Mouse (Mus musculus) lung, adult 2 months (tissue): ENCODE data around the gene Angel1. TPM values are rescaled to one million over a fixed set of nuclear protein-coding genes. Genes with fewer than 3 reads are reported as not detected.

Source experiments
- DNase-seq: peaks from one replicate; pipeline ENCODE4 v3.0.0; 2022
- H3K4me1 ChIP-seq: fragments of 200-500 bp; 2 replicates; pipeline ENCODE4 v1.6.1; 2011; ENCODE audit warnings: low read length; ENCODE audit not compliant: control insufficient read depth, insufficient read depth
- H3K4me3 ChIP-seq: fragments of 200-500 bp; replicated peaks from 2 replicates; pipeline ENCODE3; 2011; ENCODE audit warnings: low read depth, mild to moderate bottlenecking, control low read depth, low read length; ENCODE audit errors: extremely low read depth
- CTCF ChIP-seq: fragments of 200-500 bp; IDR thresholded peaks from 2 replicates; pipeline ENCODE4 v1.5.1; 2011; ENCODE audit warnings: mild to moderate bottlenecking, low read length, control low read depth; ENCODE audit not compliant: insufficient read depth
- POLR2A ChIP-seq: fragments of 200-500 bp; IDR thresholded peaks from 2 replicates; pipeline ENCODE4 v1.6.1; 2011; ENCODE audit warnings: low read depth, mild to moderate bottlenecking, control low read depth, low read length, borderline replicate concordance; ENCODE audit errors: extremely low read depth
- WGBS: fragments of 180-500 bp; shearing (Covaris S2); methylation state at CpG from one replicate; pipeline ENCODE4 v1.1.7; 2018; 5-methylcytosine and 5-hydroxymethylcytosine counted together
- polyA plus RNA-seq: library from polyadenylated mRNA; depleted of rRNA; stranded (reverse); fragments of >200 nt; gene quantifications from 2 replicates; pipeline ENCODE4 v1.2.3, GENCODE M21; 2012

Angel1 gene
- polyA plus RNA-seq, 1 experiment: 7.3 TPM

DNA sequence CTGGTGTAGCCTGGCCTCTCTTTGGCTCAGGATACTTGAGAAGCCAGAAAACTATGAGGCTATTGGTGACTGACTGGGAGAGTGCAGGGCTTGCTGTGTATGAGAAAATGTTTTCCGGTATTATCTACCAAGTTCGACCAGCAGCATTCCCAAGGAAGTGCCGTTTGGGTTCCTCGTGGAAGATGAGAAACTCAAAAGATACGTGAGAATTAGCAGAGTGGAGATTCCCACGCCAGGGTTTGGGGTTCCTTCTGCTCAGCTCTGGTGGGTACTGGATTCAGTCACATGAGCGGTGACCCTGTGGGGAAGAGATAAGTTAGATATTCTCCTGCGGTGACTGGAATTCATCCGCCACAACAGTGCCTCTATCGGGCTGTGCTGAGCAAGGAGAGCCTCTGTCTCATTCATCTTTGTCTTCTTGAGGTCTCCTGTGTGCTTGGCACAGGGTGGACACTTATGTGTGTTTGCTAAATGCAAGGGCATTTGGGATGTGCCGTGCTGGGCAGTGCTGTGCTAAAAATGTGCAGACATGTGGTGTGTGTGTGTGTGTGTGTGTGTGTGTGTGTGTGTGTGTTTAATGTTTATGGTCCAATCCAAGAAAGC is 45.6 kb downstream of the Angel1 start:
- DNase-seq: no peak
- no peak overlapping the region for H3K4me3 ChIP-seq
- WGBS: 27% methylated on average over 11 of the region's 11 CpGs

DNA sequence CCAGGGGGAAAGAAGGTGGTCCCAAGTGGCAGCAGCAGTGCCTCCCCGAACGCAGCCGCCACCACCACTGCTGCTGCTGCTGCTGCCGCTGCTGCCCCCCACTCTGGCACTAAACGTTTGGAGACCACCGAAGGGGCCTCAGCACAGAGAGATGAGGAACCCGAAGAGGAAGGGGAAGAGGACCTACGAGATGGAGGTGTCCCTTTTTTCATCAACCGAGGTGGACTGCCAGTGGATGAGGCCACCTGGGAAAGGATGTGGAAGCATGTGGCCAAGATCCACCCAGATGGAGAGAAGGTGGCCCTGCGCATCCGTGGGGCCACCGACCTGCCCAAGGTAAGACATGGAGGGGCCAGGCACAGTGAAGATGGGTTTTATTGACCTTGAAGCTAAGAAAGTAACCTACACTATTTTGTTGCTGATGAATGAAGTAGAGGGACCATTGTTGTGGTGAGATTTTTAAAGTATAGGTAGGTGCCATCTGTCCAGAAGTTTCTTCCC is 46.2 kb downstream of the Angel1 start:
- H3K4me1 ChIP-seq: no peaks in the 10 kb centered on the region
- DNase-seq: no peak
- TF ChIP-seq POLR2A: no peak
- no peak for TF ChIP-seq CTCF
- H3K4me3 ChIP-seq: no peak overlapping the region
- WGBS: 24% methylated on average over 12 of the region's 12 CpGs

More for the DNA sequence above, 45.6 kb downstream of the Angel1 start:
- no peak for TF ChIP-seq POLR2A
- TF ChIP-seq CTCF: no peak
- no peaks in the 10 kb centered on the region for H3K4me1 ChIP-seq

DNA sequence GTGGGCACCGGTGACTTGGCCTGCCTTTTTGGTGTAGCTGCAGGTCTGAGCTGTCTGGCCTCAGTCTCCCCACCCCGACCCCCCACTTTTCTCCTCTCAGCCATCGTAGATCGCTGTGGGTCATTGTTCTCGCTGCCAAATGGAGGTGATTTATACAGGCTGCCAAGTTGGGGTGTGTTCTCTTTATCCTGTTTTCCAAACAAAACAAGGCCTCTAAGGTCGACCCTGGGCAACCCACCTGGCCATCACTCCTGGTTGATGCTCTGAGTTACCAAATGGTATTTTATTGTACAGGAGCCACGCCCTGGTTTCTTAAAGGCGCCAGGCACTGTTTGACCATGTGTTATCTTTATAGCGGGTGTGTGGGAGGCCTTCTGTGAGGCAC is 46.7 kb downstream of the Angel1 start:
- TF ChIP-seq POLR2A (no peak), CTCF (no peak)
- Histone ChIP-seq H3K4me3 (peak overlapping the region; percentile 92), H3K4me1 (no peaks in the 10 kb centered on the region)
- DNase-seq: no peak
- WGBS: 5% methylated on average over 9 of the region's 9 CpGs

DNA sequence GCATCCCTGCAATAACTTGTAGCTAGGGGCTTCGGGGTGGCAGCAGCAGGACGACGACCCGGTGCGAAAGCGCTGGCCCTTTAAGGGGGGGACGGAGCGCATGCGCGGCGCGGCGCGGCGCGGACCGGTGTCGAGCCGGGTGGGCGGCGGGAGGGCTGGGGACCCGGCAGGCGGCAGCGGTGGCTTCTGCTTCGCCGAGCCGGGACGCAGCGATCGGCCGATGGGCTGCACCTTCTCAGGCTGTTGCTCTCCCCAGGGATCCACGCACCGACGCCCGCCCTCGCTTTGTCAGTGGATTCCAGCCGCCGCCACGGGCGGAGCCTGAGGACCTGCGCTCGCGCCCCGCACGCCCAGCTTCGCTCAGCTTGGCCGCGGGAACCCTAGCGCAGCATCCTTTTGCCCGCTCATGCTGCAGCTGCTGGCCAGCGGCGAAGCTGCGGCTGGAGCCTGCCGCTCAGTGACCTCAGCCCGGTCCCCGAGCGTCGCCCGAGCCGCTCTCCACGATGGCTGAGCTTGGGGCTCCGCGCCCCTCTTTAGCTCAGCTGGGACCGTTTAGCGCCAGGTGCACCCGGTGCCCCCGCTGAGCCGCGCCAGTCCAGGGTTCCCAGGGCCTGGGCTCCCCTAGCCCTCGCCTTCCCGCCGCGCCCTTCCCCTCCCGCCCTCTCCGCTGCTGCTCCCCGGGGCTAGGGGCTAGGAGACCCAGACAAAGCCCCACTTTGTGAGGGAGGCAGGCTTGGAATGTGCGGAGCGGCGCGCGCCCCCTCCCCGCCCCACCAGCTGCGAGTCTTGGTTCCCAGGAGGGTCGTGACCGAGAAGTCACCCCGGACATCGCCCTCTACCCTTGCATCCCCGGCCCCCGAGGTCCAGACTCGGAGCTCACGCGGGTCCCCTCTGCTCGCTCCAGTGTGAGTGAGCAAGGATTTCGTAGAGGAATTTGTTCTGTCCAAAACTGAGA is 47.4 kb downstream of the Angel1 start, which contains the start of gene Vash1:
TSS of gene Vash1 (plus strand) at position 110 of the 955 bp plus-strand sequence.
- Histone ChIP-seq H3K4me1 (no peaks in the 10 kb centered on the region), H3K4me3 (peak within 1 kb of the TSS; percentile 92)
- peak; percentile 56 for DNase-seq
- WGBS: under 1% methylated on average over 93 of the region's 94 CpGs
- TF ChIP-seq POLR2A (no peak), CTCF (no peak)

DNA sequence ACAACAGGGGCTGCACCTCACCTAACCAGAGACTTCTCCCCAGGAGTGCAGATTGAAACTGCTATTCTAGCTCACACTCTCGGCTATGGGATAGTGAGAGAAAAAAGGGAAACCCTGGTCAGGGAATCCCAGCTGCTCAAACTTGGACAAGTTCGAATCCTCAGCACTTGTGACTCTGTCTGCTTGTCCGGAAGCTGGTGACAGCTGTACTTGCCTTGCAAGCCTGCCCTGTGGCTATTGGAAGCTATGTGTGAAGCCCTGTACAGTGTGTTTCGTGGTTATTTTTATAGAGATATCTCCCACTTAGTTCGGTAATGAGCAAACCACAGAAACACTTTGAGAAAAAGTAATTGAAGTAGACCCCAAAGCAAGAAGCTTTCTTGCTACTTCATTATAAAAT is 53.8 kb downstream of the Angel1 start:
- H3K4me3 ChIP-seq: no peak overlapping the region
- DNase-seq: no peak
- 76% methylated on average over 5 of the region's 5 CpGs for WGBS
- no peaks in the 10 kb centered on the region for H3K4me1 ChIP-seq
- TF ChIP-seq CTCF (no peak), POLR2A (no peak)

DNA sequence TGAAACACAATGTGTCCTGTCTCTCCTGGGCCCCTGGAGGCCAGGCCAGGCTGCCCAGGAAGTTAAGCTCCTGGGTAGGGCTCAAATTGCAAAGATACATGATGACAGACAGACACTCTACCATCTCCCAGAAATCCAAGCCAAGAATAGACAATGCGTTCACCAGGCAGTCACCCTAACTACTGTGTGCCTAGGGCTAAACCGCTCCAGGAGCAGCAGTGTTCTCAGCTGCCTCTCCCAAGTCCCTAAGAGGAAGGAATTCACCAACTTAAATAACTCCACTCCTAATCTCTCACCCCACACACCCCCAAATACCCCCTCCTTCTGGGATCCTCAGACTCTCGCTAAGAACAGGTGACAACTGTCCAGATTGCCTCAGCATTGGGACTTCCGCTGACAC is 54.2 kb downstream of the Angel1 start:
- H3K4me3 ChIP-seq: no peak overlapping the region
- TF ChIP-seq POLR2A: no peak
- TF ChIP-seq CTCF: no peak
- DNase-seq: no peak
- WGBS: 89% methylated on average over 4 of the region's 4 CpGs
- H3K4me1 ChIP-seq: no peaks in the 10 kb centered on the region

DNA sequence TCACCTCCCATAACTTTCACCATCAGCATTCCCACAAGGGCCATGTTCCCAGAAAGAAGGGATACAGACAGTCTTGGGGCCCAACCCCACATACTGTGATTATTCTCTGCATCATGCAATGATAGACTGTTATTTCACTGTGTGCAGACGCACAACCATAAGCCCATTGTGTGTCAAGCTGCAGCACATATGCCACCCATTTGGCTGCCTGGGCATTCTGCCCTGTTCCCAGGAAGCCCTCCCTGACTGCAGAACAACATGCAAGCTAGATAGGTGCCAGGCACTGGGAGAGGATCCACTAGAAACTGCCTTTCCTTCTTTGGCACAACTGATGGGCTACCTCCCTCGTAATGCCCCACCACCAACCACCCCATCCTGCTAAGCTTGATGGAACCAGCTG is 57.9 kb downstream of the Angel1 start:
- DNase-seq: no peak
- 90% methylated on average over 2 of the region's 2 CpGs for WGBS
- TF ChIP-seq CTCF (no peak), POLR2A (no peak)
- no peak overlapping the region for H3K4me3 ChIP-seq
- no peaks in the 10 kb centered on the region for H3K4me1 ChIP-seq

DNA sequence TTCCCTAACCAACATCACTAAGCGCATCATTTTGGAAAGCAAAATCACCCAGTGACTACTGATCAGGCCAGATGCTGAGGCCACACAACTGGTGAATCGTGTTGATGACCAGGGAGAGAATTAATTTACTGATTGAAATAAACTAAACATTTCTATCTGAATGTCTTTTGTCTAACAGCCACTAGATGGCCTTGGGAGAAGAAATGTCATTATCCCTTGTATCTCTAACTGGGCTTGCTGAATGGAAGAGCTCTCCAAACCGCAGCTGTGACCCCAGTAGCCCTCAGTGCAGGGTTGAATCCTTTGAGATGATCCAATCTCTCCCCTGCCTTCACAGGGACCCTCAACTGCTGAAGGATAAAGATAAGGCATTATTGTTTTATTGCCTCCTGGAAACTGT is 60.6 kb downstream of the Angel1 start:
- Histone ChIP-seq H3K4me1 (no peaks in the 10 kb centered on the region), H3K4me3 (no peak overlapping the region)
- TF ChIP-seq CTCF (no peak), POLR2A (no peak)
- DNase-seq: no peak
- WGBS: 43% methylated on average over 3 of the region's 3 CpGs

DNA sequence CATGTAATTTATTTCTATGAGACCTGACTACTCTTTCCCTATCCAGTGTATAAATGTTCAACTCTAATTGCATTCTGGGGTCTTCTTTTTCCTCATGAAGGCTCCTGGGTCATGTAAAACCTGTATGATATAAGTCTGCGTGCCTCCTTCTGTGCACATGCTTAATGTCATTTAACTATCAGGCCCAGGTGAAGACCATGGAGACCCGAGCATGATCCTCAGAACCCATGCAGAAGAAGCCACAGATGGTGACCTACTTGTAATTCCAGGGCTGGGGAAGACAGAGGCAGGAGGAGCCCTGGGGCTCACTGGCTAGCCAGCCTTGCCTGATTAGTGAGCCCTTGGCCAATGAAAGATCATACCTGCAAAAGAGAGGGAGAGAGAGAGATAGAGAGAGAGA is 65.8 kb downstream of the Angel1 start:
- 67% methylated on average over 2 of the region's 2 CpGs for WGBS
- DNase-seq: no peak
- H3K4me3 ChIP-seq: no peak overlapping the region
- H3K4me1 ChIP-seq: no peaks in the 10 kb centered on the region
- TF ChIP-seq POLR2A (no peak), CTCF (no peak)

DNA sequence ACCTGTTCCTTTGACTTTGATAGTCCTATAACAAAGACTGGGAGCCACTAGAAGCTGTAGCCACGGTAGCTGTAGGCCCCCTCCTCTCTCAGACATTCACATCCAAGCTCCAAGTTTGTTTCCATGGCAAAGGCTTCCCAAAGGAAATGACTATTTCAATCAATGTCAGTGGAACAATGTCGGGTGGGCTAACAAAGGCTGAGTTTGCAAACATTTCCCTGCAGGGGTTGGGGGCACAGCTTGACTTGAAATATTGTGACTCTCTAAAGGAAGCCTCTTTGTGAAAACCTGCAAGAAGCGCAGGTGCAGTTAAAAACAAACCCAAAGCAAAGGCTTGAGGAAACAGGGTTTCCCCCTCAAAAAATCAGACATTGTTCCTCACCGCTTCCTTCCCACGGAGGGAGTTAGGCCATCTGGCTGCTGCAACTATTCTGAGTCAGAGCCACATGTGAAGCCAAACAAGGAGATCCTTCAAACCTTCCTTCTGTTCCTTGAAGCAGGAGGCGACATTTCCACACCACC is 66.8 kb downstream of the Angel1 start:
- 25% methylated on average over 6 of the region's 6 CpGs for whole genome bisulfite sequencing

More for the DNA sequence above, 66.8 kb downstream of the Angel1 start:
- no peak overlapping the region for H3K4me3 ChIP-seq
- DNase-seq: no peak
- H3K4me1 ChIP-seq: no peaks in the 10 kb centered on the region
- TF ChIP-seq POLR2A: no peak
- TF ChIP-seq CTCF: no peak
